Mouse (Mus musculus) kidney, embryonic 14.5 days (tissue): Measurements from ENCODE around the gene Hyal4. TPM values are rescaled to one million over a fixed set of nuclear protein-coding genes. Genes with fewer than 3 reads are reported as not detected.

Source experiments
- ATAC-seq: fragments of 200-750 bp; cut with Nextera tagmentation; 2 replicates; pipeline ENCODE4 v1.8.0; 2017; ENCODE audit warnings: moderate number of reproducible peaks, mild to moderate bottlenecking, moderate TSS enrichment, moderate library complexity; ENCODE audit not compliant: low FRiP score, low TSS enrichment
- H3K27ac ChIP-seq: fragments of 300-500 bp; sonication (generic); 2 replicates; pipeline ENCODE4 v1.5.1; 2014; ENCODE audit warnings: low read depth, mild to moderate bottlenecking, low read length, moderate library complexity, mixed read lengths
- H3K27me3 ChIP-seq: fragments of 300-500 bp; sonication (generic); 2 replicates; pipeline ENCODE4 v1.6.1; 2014; ENCODE audit warnings: mild to moderate bottlenecking, low read length; ENCODE audit not compliant: control insufficient read depth, insufficient read depth
- H3K36me3 ChIP-seq: fragments of 300-500 bp; sonication (generic); 2 replicates; pipeline ENCODE4 v1.6.1; 2014; ENCODE audit warnings: low read length, mixed read lengths; ENCODE audit not compliant: control insufficient read depth, insufficient read depth
- H3K4me1 ChIP-seq: fragments of 300-500 bp; sonication (generic); 2 replicates; pipeline ENCODE4 v1.6.1; 2014; ENCODE audit warnings: low read length, mixed read lengths; ENCODE audit not compliant: control insufficient read depth, insufficient read depth
- H3K4me2 ChIP-seq: fragments of 300-500 bp; sonication (generic); replicated peaks from 2 replicates; pipeline ENCODE4 v1.6.1; 2014; ENCODE audit warnings: low read depth, mild to moderate bottlenecking, low read length
- H3K4me3 ChIP-seq: fragments of 300-500 bp; sonication (generic); 2 replicates; pipeline ENCODE4 v1.5.1; 2014; ENCODE audit warnings: mild to moderate bottlenecking, low read length
- H3K9ac ChIP-seq: fragments of 300-500 bp; sonication (generic); 2 replicates; pipeline ENCODE4 v1.6.1; 2014; ENCODE audit warnings: low read depth, mild to moderate bottlenecking, low read length, moderate library complexity
- H3K9me3 ChIP-seq: fragments of 300-500 bp; sonication (generic); 2 replicates; pipeline ENCODE4 v1.6.1; 2016; ENCODE audit warnings: low read length; ENCODE audit not compliant: control insufficient read depth
- WGBS: fragments of 180-500 bp; shearing (Covaris S2); extraction: QIAGEN DNeasy Blood & Tissue Kit; methylation state at CpG from one replicate; pipeline ENCODE4 v1.1.7; 2014; 5-methylcytosine and 5-hydroxymethylcytosine counted together
- polyA plus RNA-seq: library from polyadenylated mRNA; unstranded; fragments of >200 nt; fragmentation: Nextera tagmentation; extraction: Ambion mirVana; gene quantifications from 2 replicates; pipeline ENCODE4 v1.2.1, GENCODE M21; 2014

The Hyal4 gene
- polyA plus RNA-seq, 1 experiment from 2014 or later: not detected

GRCm38 (mm10) chr6:24779182-24779581 is 31.1 kb downstream of the Hyal4 start:
- Histone ChIP-seq H3K27me3 (no peaks in the 10 kb centered on the region), H3K27ac (no peak overlapping the region), H3K9me3 (no peaks in the 10 kb centered on the region), H3K4me1 (no peaks in the 10 kb centered on the region), H3K4me2 (no peak overlapping the region), H3K36me3 (no peaks in the 10 kb centered on the region), H3K4me3 (no peak overlapping the region), H3K9ac (no peak overlapping the region)
- no peak for ATAC-seq
- 73% methylated on average over 2 of the region's 2 CpGs for WGBS

- Histone ChIP-seq H3K27ac (no peak within 1 kb of the TSS), H3K4me3 (no peak within 1 kb of the TSS)
- no peak for ATAC-seq
These were observed 42.8 kb downstream of the Hyal4 start, which contains the start of gene Spam1 for GRCm38 (mm10) chr6:24790888-24791287. Gene Spam1, plus strand, starts transcription at chr6:24791188.

More at GRCm38 (mm10) chr6:24790888-24791287, 42.8 kb downstream of the Hyal4 start, which contains the start of gene Spam1:
- Histone ChIP-seq H3K4me1 (no peaks in the 10 kb centered on the region), H3K9ac (no peak within 1 kb of the TSS), H3K36me3 (no peaks in the 10 kb centered on the region), H3K4me2 (no peak within 1 kb of the TSS), H3K9me3 (no peaks in the 10 kb centered on the region), H3K27me3 (no peaks in the 10 kb centered on the region)

Other genes starting within 250 kb of the Hyal4 start
- gene Iqub, start 233.3 kb upstream of the Hyal4 start, polyA plus RNA-seq: 0.07 TPM in 1 of 2 replicates, not detected in the other
- 337 and 510 TPM in 2 replicates for gene Ndufa5, start 220.3 kb upstream of the Hyal4 start, polyA plus RNA-seq
- 0.17 and 0.23 TPM in 2 replicates for gene Asb15, start 220.2 kb upstream of the Hyal4 start, polyA plus RNA-seq
- not detected in 2 replicates for gene Lmod2, start 150.6 kb upstream of the Hyal4 start, polyA plus RNA-seq
- 73.9 and 78.2 TPM in 2 replicates for gene Wasl, start 83.3 kb upstream of the Hyal4 start, polyA plus RNA-seq
- 0.05 and 0.06 TPM in 2 replicates for gene Hyal6, start 15.1 kb upstream of the Hyal4 start, polyA plus RNA-seq
- gene Spam1, start 42.9 kb downstream of the Hyal4 start, polyA plus RNA-seq: not detected in 2 replicates
- not detected in 2 replicates for gene Hyal5, start 109.7 kb downstream of the Hyal4 start, polyA plus RNA-seq
- 7.1 and 10.8 TPM in 2 replicates for gene Tmem229a, start 208.0 kb downstream of the Hyal4 start, polyA plus RNA-seq